Mouse (Mus musculus) cortical plate, adult 2 months (tissue): ENCODE measurements around the gene Id3.

Source experiments
- CTCF ChIP-seq: fragments of 200-500 bp; IDR thresholded peaks from 2 replicates; pipeline ENCODE4 v1.5.1; 2011; ENCODE audit warnings: mild to moderate bottlenecking, control low read depth, low read length; ENCODE audit not compliant: insufficient read depth; ENCODE audit errors: extremely low read depth
- POLR2A ChIP-seq: fragments of 200-500 bp; IDR thresholded peaks from 2 replicates; pipeline ENCODE4 v1.6.1; 2011; ENCODE audit warnings: mild to moderate bottlenecking, low read length, control low read depth; ENCODE audit not compliant: insufficient read depth; ENCODE audit errors: extremely low read depth

- TF ChIP-seq CTCF, result no peak
- no peak for TF ChIP-seq POLR2A
Measured at GRCm38 (mm10) chr4:136185375-136185774, 42.1 kb downstream of the Id3 start.
